Mouse (Mus musculus): ENCODE data around the gene Rnf217. TPM values are rescaled to one million over a fixed set of nuclear protein-coding genes. Genes with fewer than 3 reads are reported as not detected.

Gene Rnf217
- polyA plus RNA-seq, 1 experiment from 2014 or later, result 1.6 TPM

GRCm38 (mm10) chr10:31551362-31551761, 57.6 kb downstream of the Rnf217 start:
- H3K27ac ChIP-seq (replicated peaks), result no peak overlapping the region
- H3K4me1 ChIP-seq, result no peaks in the 10 kb centered on the region
- no peak overlapping the region for H3K4me2 ChIP-seq (replicated peaks)
- ATAC-seq (ENCODE audit: low FRiP score, low read depth), result no peak
- no peak overlapping the region for H3K4me3 ChIP-seq
- H3K9ac ChIP-seq (replicated peaks), result no peak overlapping the region
- no peaks in the 10 kb centered on the region for H3K9me3 ChIP-seq
- 78% methylated on average over 1 of the region's 1 CpGs for WGBS
- no peaks in the 10 kb centered on the region for H3K27me3 ChIP-seq
- H3K36me3 ChIP-seq, result no peaks in the 10 kb centered on the region

DNA sequence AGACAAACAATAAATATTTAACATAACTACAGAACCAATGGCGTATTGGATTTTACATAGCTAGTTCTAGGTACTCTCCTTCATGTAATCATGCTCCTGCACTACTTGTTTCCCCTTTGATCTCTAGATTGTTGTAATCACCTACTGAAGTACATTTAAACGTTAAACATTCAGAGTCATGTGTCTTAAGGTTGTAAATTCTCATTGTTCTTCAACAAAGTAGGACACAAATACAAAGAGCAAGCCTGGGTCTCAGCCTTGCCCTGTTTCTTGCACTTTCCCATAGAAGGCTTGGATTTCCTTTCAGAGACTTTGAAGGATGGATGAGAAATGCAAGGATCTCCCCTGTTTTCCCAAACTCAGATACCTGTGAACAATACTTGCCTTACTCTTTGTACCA, 61.8 kb downstream of the Rnf217 start:
- no peak overlapping the region for H3K4me3 ChIP-seq
- WGBS, result 79% methylated on average over 2 of the region's 2 CpGs
- ATAC-seq (ENCODE audit: low FRiP score, low read depth), result no peak

DNA sequence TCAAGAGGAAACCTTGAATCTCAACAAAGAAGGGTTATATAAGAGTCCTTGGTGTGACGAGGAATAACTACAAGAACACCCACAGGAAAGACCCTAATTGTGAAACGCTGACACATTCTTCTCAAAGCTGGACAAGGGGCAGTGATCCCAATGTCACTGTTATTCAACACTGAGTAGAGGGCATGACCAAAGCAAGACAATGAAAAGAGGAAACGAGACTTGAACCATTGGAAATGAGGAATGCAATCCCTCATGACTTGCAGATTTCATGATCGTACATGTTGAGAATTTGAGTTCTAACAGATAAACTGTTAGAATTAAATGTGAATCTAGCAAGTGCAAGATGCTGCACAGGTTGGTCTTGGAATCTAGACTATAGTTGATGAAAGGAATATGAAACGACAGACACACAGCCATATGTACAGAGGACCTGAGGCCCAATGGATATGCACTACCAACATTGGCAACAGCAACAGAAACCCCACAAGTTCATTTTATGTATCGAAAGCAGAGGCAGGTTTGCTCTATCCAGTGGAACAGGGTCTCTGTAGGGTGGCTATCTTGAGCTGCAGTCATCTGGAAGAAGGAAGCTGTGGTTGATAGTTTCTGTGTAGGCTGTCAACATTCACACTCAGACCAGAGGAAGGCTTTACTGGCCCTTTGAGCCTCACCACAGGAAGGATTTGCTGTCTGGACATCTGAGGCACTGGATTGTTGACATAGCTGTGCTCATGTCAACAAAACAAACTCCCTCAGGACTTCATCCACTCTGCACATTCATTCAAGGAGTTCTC, 64.6 kb downstream of the Rnf217 start:
- H3K4me2 ChIP-seq (replicated peaks), result no peak overlapping the region
- H3K36me3 ChIP-seq, result no peaks in the 10 kb centered on the region
- H3K27ac ChIP-seq (replicated peaks), result no peak overlapping the region
- H3K4me1 ChIP-seq, result no peaks in the 10 kb centered on the region
- H3K4me3 ChIP-seq, result no peak overlapping the region
- H3K9me3 ChIP-seq, result no peaks in the 10 kb centered on the region
- no peak for ATAC-seq (ENCODE audit: low FRiP score, low read depth)
- no peaks in the 10 kb centered on the region for H3K27me3 ChIP-seq
- WGBS, result 83% methylated on average over 6 of the region's 6 CpGs
- H3K9ac ChIP-seq (replicated peaks), result no peak overlapping the region

More for the DNA sequence above, 61.8 kb downstream of the Rnf217 start:
- Histone ChIP-seq H3K4me2 (replicated peaks) (no peak overlapping the region), H3K27me3 (no peaks in the 10 kb centered on the region), H3K27ac (replicated peaks) (no peak overlapping the region), H3K9me3 (no peaks in the 10 kb centered on the region), H3K9ac (replicated peaks) (no peak overlapping the region), H3K4me1 (no peaks in the 10 kb centered on the region), H3K36me3 (no peaks in the 10 kb centered on the region)

DNA sequence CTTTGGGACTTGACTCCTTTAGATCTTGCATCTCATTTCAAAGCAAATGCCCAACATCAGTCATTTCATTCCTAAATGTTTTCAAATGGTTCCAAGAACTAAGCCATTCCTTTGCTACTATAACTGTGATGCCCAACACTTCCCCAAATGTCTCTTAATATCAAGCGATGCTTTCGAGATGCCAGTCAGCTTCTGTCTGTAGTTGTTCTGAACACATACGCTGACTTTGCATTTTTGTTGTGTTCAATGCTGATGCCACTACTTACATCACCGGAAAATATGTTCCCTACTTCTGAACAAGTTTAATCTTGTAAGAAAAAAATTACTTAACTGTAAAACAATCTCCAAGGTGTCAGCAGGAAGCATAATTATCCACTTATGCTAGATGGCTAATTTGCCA, 68.5 kb downstream of the Rnf217 start:
- H3K36me3 ChIP-seq, result no peaks in the 10 kb centered on the region
- H3K27ac ChIP-seq (replicated peaks), result no peak overlapping the region
- H3K27me3 ChIP-seq, result no peaks in the 10 kb centered on the region
- H3K9ac ChIP-seq (replicated peaks), result no peak overlapping the region
- no peaks in the 10 kb centered on the region for H3K4me1 ChIP-seq
- no peak overlapping the region for H3K4me3 ChIP-seq
- no peak for ATAC-seq (ENCODE audit: low FRiP score, low read depth)
- no peak overlapping the region for H3K4me2 ChIP-seq (replicated peaks)
- 92% methylated on average over 4 of the region's 4 CpGs for WGBS
- no peaks in the 10 kb centered on the region for H3K9me3 ChIP-seq

DNA sequence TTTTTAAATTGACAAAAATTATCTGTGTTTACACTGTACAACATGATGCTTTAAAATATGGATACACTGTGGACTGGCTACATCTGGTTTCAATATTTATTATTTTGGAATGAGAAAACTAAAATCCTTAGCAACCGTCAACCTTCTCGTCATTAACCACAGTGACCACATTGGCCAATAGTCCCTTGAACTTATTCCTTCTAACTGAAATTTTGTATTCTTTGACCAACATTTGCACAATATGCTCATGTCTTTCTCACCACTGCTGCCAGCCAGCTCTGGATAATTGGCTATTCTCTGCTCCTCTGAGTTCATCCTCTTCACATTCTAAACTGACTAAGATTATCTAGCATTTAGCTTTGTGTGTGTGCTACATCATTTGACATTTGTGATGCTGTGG, 69.6 kb downstream of the Rnf217 start:
- no peak for ATAC-seq (ENCODE audit: low FRiP score, low read depth)
- Histone ChIP-seq H3K4me3 (no peak overlapping the region), H3K9me3 (no peaks in the 10 kb centered on the region), H3K27ac (replicated peaks) (no peak overlapping the region), H3K4me2 (replicated peaks) (no peak overlapping the region), H3K9ac (replicated peaks) (no peak overlapping the region), H3K27me3 (no peaks in the 10 kb centered on the region), H3K4me1 (no peaks in the 10 kb centered on the region), H3K36me3 (0 out of 2 replicates have a peak, but pooled peaks cover 1% of the 10 kb centered on the region)
- WGBS, result 90% methylated on average over 2 of the region's 2 CpGs

- ATAC-seq (ENCODE audit: low FRiP score, low read depth), result no peak
- WGBS, result 85% methylated on average over 3 of the region's 3 CpGs
- H3K36me3 ChIP-seq, result 0 out of 2 replicates have a peak, but pooled peaks cover 2% of the 10 kb centered on the region
Measured at GRCm38 (mm10) chr10:31538721-31539120, 70.3 kb downstream of the Rnf217 start.

GRCm38 (mm10) chr10:31538243-31538642, 70.7 kb downstream of the Rnf217 start:
- WGBS, result 92% methylated on average over 2 of the region's 2 CpGs
- no peak overlapping the region for H3K27ac ChIP-seq (replicated peaks)
- H3K36me3 ChIP-seq, result 0 out of 2 replicates have a peak, but pooled peaks cover 2% of the 10 kb centered on the region
- H3K27me3 ChIP-seq, result no peaks in the 10 kb centered on the region
- H3K4me3 ChIP-seq, result no peak overlapping the region
- H3K9ac ChIP-seq (replicated peaks), result no peak overlapping the region
- H3K4me2 ChIP-seq (replicated peaks), result no peak overlapping the region
- H3K4me1 ChIP-seq, result no peaks in the 10 kb centered on the region
- ATAC-seq (ENCODE audit: low FRiP score, low read depth), result no peak
- no peaks in the 10 kb centered on the region for H3K9me3 ChIP-seq

More at GRCm38 (mm10) chr10:31538721-31539120, 70.3 kb downstream of the Rnf217 start:
- no peak overlapping the region for H3K4me2 ChIP-seq (replicated peaks)
- H3K27ac ChIP-seq (replicated peaks), result no peak overlapping the region
- H3K9me3 ChIP-seq, result no peaks in the 10 kb centered on the region
- no peaks in the 10 kb centered on the region for H3K4me1 ChIP-seq
- no peaks in the 10 kb centered on the region for H3K27me3 ChIP-seq
- H3K9ac ChIP-seq (replicated peaks), result no peak overlapping the region
- no peak overlapping the region for H3K4me3 ChIP-seq

- Histone ChIP-seq H3K27ac (replicated peaks) (no peak overlapping the region), H3K4me2 (replicated peaks) (no peak overlapping the region), H3K4me1 (no peaks in the 10 kb centered on the region), H3K9me3 (no peaks in the 10 kb centered on the region), H3K27me3 (no peaks in the 10 kb centered on the region), H3K9ac (replicated peaks) (no peak overlapping the region), H3K36me3 (0 out of 2 replicates have a peak, but pooled peaks cover 2% of the 10 kb centered on the region), H3K4me3 (no peak overlapping the region)
- no peak for ATAC-seq (ENCODE audit: low FRiP score, low read depth)
- WGBS, result 69% methylated on average over 3 of the region's 3 CpGs
Measured at GRCm38 (mm10) chr10:31537213-31537612, 71.8 kb downstream of the Rnf217 start.

- Histone ChIP-seq H3K4me3 (no peak overlapping the region), H3K9me3 (no peaks in the 10 kb centered on the region), H3K27ac (replicated peaks) (no peak overlapping the region), H3K27me3 (no peaks in the 10 kb centered on the region), H3K4me2 (replicated peaks) (no peak overlapping the region), H3K36me3 (0 out of 2 replicates have a peak, but pooled peaks cover 5% of the 10 kb centered on the region), H3K9ac (replicated peaks) (no peak overlapping the region), H3K4me1 (no peaks in the 10 kb centered on the region)
- no peak for ATAC-seq (ENCODE audit: low FRiP score, low read depth)
- 96% methylated on average over 2 of the region's 2 CpGs for WGBS
Measured at GRCm38 (mm10) chr10:31535046-31535445, 73.9 kb downstream of the Rnf217 start.

GRCm38 (mm10) chr10:31533270-31533826, 75.6 kb downstream of the Rnf217 start:
- peaks cover 6% of the 10 kb centered on the region for H3K4me1 ChIP-seq
- no peaks in the 10 kb centered on the region for H3K27me3 ChIP-seq
- H3K9me3 ChIP-seq, result no peaks in the 10 kb centered on the region
- H3K27ac ChIP-seq (replicated peaks), result no peak overlapping the region
- H3K36me3 ChIP-seq, result 0 out of 2 replicates have a peak, but pooled peaks cover 5% of the 10 kb centered on the region
- WGBS, result 84% methylated on average over 6 of the region's 6 CpGs
- no peak overlapping the region for H3K4me2 ChIP-seq (replicated peaks)
- no peak overlapping the region for H3K9ac ChIP-seq (replicated peaks)
- no peak overlapping the region for H3K4me3 ChIP-seq
- 0 out of 2 replicates have a peak, but pooled peaks have one; percentile 3 for ATAC-seq (ENCODE audit: low FRiP score, low read depth)

GRCm38 (mm10) chr10:31532782-31533181, 76.2 kb downstream of the Rnf217 start:
- H3K36me3 ChIP-seq, result 0 out of 2 replicates have a peak, but pooled peaks cover 5% of the 10 kb centered on the region
- H3K4me1 ChIP-seq, result peaks cover 9% of the 10 kb centered on the region
- no peak overlapping the region for H3K9ac ChIP-seq (replicated peaks)
- no peak overlapping the region for H3K4me2 ChIP-seq (replicated peaks)
- H3K27ac ChIP-seq (replicated peaks), result no peak overlapping the region
- no peak overlapping the region for H3K4me3 ChIP-seq
- WGBS, result 95% methylated on average over 2 of the region's 2 CpGs
- no peaks in the 10 kb centered on the region for H3K9me3 ChIP-seq
- no peaks in the 10 kb centered on the region for H3K27me3 ChIP-seq
- no peak for ATAC-seq (ENCODE audit: low FRiP score, low read depth)

GRCm38 (mm10) chr10:31528297-31528984, 80.5 kb downstream of the Rnf217 start:
- H3K36me3 ChIP-seq, result 0 out of 2 replicates have a peak, but pooled peaks cover 3% of the 10 kb centered on the region
- no peak overlapping the region for H3K4me2 ChIP-seq (replicated peaks)
- H3K9ac ChIP-seq (replicated peaks), result no peak overlapping the region
- H3K4me3 ChIP-seq, result no peak overlapping the region
- WGBS, result 48% methylated on average over 6 of the region's 6 CpGs
- peak overlapping the region; percentile 46; the same call in 1 of the 2 replicates for H3K27ac ChIP-seq (replicated peaks)
- peaks cover 9% of the 10 kb centered on the region for H3K4me1 ChIP-seq
- ATAC-seq (ENCODE audit: low FRiP score, low read depth), result peak; percentile 79
- H3K27me3 ChIP-seq, result no peaks in the 10 kb centered on the region
- H3K9me3 ChIP-seq, result no peaks in the 10 kb centered on the region
